Mouse (Mus musculus) embryonic facial prominence, embryonic 10.5 days (tissue): Measurements from ENCODE around the gene 1700092M07Rik. TPM values are rescaled to one million over a fixed set of nuclear protein-coding genes. Genes with fewer than 3 reads are reported as not detected.

Source experiments
- microRNA-seq: library from miRNA; unstranded; fragments of <30 nt; microRNA quantifications from one replicate; pipeline ENCODE4, GENCODE M21; 2017
- polyA plus RNA-seq: library from polyadenylated mRNA; unstranded; fragments of >200 nt; fragmentation: Nextera tagmentation; extraction: Ambion mirVana; gene quantifications from 2 replicates; pipeline ENCODE4 v1.2.1, GENCODE M21; 2016

Gene 1700092M07Rik
- polyA plus RNA-seq, 1 experiment from 2014 or later = 3.4 TPM

Small RNAs within 50 kb of the gene (microRNA-seq; reads per million reads assigned to microRNA genes)
- not detected for gene Mir6992

Other genes starting within 250 kb of the 1700092M07Rik start
- not detected in 2 replicates for gene Slc22a8, start 149.5 kb upstream of the 1700092M07Rik start, polyA plus RNA-seq
- gene Slc22a6, start 122.7 kb upstream of the 1700092M07Rik start, polyA plus RNA-seq = 0.10 and 0.24 TPM in 2 replicates
- gene Chrm1, start 76.9 kb upstream of the 1700092M07Rik start, polyA plus RNA-seq = 0.04 and 0.09 TPM in 2 replicates
- gene Slc3a2, start 17.3 kb upstream of the 1700092M07Rik start, polyA plus RNA-seq = 125 and 127 TPM in 2 replicates
- gene Wdr74, start 4.9 kb upstream of the 1700092M07Rik start, polyA plus RNA-seq = 117 and 127 TPM in 2 replicates
- 97.0 and 108 TPM in 2 replicates for gene Stx5a, start 695 bp downstream of the 1700092M07Rik start, polyA plus RNA-seq
- 254 and 269 TPM in 2 replicates for gene Nxf1, start 16.4 kb downstream of the 1700092M07Rik start, polyA plus RNA-seq
- gene Tmem223, start 30.3 kb downstream of the 1700092M07Rik start, polyA plus RNA-seq = 179 and 185 TPM in 2 replicates
- gene Tmem179b, start 33.7 kb downstream of the 1700092M07Rik start, polyA plus RNA-seq = 43.4 and 46.7 TPM in 2 replicates
- 44.7 and 46.3 TPM in 2 replicates for gene Taf6l, start 45.7 kb downstream of the 1700092M07Rik start, polyA plus RNA-seq
- 193 and 205 TPM in 2 replicates for gene Polr2g, start 57.9 kb downstream of the 1700092M07Rik start, polyA plus RNA-seq
- 6.5 and 6.9 TPM in 2 replicates for gene Zbtb3, start 61.8 kb downstream of the 1700092M07Rik start, polyA plus RNA-seq
- gene Ttc9c, start 78.6 kb downstream of the 1700092M07Rik start, polyA plus RNA-seq = 83.8 and 85.6 TPM in 2 replicates
- gene Hnrnpul2, start 79.3 kb downstream of the 1700092M07Rik start, polyA plus RNA-seq = 4.8 and 5.0 TPM in 2 replicates
- gene AC129217.1, start 89.1 kb downstream of the 1700092M07Rik start, polyA plus RNA-seq = not detected in 2 replicates
- 41.4 and 44.6 TPM in 2 replicates for gene Bscl2, start 96.7 kb downstream of the 1700092M07Rik start, polyA plus RNA-seq
- gene Gng3, start 98.5 kb downstream of the 1700092M07Rik start, polyA plus RNA-seq = 29.3 and 32.0 TPM in 2 replicates
- gene Lrrn4cl, start 110.0 kb downstream of the 1700092M07Rik start, polyA plus RNA-seq = 0.55 and 0.57 TPM in 2 replicates
- gene Ubxn1, start 130.8 kb downstream of the 1700092M07Rik start, polyA plus RNA-seq = 218 and 220 TPM in 2 replicates
- 59.0 and 62.0 TPM in 2 replicates for gene Uqcc3, start 140.2 kb downstream of the 1700092M07Rik start, polyA plus RNA-seq
- gene Lbhd1, start 143.0 kb downstream of the 1700092M07Rik start, polyA plus RNA-seq = 115 and 118 TPM in 2 replicates
- not detected in 2 replicates for gene Gm49403, start 143.2 kb downstream of the 1700092M07Rik start, polyA plus RNA-seq
- 159 and 167 TPM in 2 replicates for gene 1810009A15Rik, start 148.1 kb downstream of the 1700092M07Rik start, polyA plus RNA-seq
- 0.59 and 0.96 TPM in 2 replicates for gene Gm49416, start 148.2 kb downstream of the 1700092M07Rik start, polyA plus RNA-seq
- gene Ints5, start 152.3 kb downstream of the 1700092M07Rik start, polyA plus RNA-seq = 59.0 and 60.9 TPM in 2 replicates
- gene Ganab, start 157.4 kb downstream of the 1700092M07Rik start, polyA plus RNA-seq = 116 TPM in 2 replicates
- gene B3gat3, start 179.7 kb downstream of the 1700092M07Rik start, polyA plus RNA-seq = 46.7 and 47.3 TPM in 2 replicates
- 3.1 and 3.8 TPM in 2 replicates for gene Rom1, start 188.6 kb downstream of the 1700092M07Rik start, polyA plus RNA-seq
- gene Eml3, start 188.8 kb downstream of the 1700092M07Rik start, polyA plus RNA-seq = 28.9 and 30.1 TPM in 2 replicates
- gene Mta2, start 201.2 kb downstream of the 1700092M07Rik start, polyA plus RNA-seq = 212 and 216 TPM in 2 replicates
- gene Tut1, start 213.1 kb downstream of the 1700092M07Rik start, polyA plus RNA-seq = 45.2 and 47.8 TPM in 2 replicates
- 550 and 554 TPM in 2 replicates for gene Eef1g, start 226.3 kb downstream of the 1700092M07Rik start, polyA plus RNA-seq
- gene Ahnak, start 248.6 kb downstream of the 1700092M07Rik start, polyA plus RNA-seq = 9.3 and 10.0 TPM in 2 replicates